Mouse (Mus musculus): ENCODE data around the gene Mmp9.

Gene Mmp9

DNA sequence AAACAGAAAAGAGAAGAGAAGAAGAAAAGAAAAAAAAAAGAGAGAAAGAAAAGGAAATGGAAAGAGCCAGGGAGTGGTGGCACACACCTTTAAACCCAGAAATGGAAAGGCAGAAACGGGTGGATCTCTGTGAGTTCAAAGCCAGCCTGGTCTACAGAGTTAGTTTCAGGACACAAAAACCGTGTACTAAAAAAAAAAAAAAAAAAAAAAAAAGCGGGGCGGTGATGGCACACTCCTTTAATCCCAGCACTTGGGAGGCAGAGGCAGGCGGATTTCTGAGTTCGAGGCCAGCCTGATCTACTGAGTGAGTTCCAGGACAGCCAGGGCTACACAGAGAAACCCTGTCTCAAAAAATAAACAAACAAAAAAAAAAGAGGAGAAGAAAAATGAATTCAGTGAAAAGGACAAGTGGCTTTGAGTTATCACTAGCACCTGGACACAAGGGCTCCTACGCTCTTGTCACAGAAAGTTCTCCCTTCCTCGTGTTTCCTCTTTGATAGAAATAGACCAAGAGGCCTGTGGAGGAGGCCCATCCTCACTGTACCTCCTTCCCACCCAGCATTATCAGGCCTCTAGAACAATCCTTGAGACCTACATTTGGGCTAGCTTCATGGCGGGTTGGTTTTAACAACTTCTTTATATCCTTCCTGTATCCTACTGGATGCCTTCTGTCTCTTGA, 27.7 kb upstream of the Mmp9 start:
- no peak for DNase-seq (ENCODE audit: low spot score)

GRCm38 (mm10) chr2:164913428-164913786, 27.2 kb upstream of the Mmp9 start:
- no peak for DNase-seq (ENCODE audit: low spot score)

GRCm38 (mm10) chr2:164916820-164917219, 23.8 kb upstream of the Mmp9 start:
- no peak for DNase-seq (ENCODE audit: low spot score)

DNA sequence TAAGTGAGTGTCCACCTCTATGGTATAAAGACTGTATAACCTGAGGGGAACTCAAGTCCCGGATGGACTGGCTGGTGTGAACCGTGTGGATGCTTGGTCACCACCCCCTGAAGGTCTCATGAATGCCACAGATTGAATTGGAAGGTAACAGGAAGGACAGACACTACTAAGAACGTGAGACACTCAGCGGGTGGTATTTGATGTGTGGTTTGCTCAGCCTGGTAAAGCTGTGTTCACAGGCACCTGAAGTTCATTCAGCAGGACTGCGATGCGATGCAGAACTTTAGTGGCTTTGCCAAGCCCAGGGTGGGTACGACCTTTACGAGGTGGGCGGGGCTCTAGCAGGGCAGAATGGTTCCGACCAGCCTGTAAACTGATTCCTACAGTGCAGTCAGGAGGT, 23.2 kb upstream of the Mmp9 start:
- DNase-seq (ENCODE audit: low spot score): no peak

DNA sequence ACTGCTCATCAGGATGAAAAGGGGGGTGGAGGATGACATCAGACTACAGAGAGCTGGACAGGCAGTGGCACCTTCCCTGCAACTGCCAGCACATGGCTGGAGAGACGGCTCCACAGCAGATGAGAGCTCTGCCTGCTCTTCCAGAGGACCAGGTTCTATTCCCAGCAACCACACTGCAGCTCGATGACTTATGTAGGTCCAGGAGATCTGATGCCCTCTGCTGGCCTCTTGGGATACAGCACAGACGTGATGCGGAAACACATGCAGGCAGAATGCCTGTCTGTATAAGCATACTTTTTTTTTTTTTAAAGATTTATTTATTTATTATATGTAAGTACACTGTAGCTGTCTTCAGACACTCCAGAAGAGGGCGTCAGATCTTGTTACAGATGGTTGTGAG, 22.3 kb upstream of the Mmp9 start:
- peak; percentile 60 for DNase-seq (ENCODE audit: low spot score)

GRCm38 (mm10) chr2:164921984-164922383, 18.6 kb upstream of the Mmp9 start:
- DNase-seq (ENCODE audit: low spot score): no peak

GRCm38 (mm10) chr2:164923291-164923690, 17.3 kb upstream of the Mmp9 start:
- DNase-seq (ENCODE audit: low spot score): no peak

GRCm38 (mm10) chr2:164924100-164924857, 16.3 kb upstream of the Mmp9 start:
- peak; percentile 85 for DNase-seq (ENCODE audit: low spot score)

GRCm38 (mm10) chr2:164930706-164931581, 9.6 kb upstream of the Mmp9 start:
- DNase-seq (ENCODE audit: low spot score): no peak

GRCm38 (mm10) chr2:164933534-164933933, 7.0 kb upstream of the Mmp9 start:
- DNase-seq (ENCODE audit: low spot score): no peak

GRCm38 (mm10) chr2:164935991-164936390, 4.6 kb upstream of the Mmp9 start:
- DNase-seq (ENCODE audit: low spot score): no peak

DNA sequence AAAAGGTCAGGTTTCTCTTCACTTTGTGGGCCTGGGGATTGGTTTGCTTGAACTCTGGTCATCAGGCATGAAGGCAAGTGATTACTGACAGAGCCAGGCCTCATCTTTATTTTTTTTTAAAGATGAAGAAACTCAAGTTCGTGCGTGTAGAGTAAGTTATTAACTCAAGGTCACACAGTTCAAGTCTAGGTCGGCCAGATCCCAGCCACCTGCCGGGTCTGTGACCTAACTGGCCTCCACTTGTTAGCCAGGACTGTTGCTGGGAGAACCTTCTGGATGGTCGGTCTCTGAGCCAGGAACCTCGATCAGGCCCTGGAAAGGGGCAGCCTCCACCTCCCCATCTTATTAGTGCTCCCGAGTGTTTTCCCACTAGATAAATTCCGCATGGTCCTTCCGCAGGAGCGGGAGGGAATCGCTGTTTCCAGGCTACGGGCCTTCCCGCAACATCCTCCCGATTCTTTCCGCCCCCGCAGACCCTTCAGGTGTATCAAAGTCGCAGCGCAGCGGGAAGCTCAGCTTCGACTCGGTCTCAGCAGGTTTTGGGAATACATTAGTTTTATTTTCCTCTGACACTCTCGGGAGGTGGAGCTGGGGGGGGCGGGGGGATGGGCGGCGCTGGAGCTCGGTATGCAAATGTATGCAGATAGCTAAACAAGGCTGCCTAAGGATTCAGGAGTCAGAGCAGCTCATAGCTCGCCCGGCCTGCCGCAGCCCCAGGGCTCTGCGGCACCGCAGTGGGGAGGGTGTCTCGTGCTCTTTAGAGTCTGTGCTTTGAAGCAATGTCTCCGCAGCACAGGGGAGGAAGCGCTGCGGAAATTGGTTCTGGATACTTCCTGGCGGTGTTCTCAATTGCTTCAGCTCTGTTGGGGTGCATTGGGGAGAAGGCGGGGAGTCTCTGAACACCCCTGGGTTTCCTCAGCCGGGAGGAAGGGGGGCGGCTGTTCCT, 2.2 kb upstream of the Mmp9 start:
- DNase-seq (ENCODE audit: low spot score): peak; percentile 64

DNA sequence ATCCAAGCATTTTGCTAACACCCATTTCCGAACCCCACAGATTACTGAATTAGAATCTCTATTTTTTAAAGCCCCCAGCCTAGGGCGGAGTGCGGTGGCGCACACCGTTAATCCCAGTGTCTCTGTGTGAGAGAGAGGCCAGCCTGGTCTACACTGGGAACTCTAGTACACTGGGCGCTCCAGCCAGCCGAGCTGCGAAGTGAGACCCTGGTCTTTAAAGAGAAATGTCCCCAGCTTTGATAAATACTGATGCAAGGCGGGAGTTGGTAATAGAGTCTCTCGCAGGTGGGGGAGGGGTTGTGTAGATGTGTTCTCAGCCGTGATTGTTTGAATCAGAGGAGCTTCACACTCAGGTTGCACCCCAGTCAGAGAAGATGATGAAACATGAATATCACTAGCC, 1.5 kb upstream of the Mmp9 start:
- DNase-seq (ENCODE audit: low spot score): no peak

DNA sequence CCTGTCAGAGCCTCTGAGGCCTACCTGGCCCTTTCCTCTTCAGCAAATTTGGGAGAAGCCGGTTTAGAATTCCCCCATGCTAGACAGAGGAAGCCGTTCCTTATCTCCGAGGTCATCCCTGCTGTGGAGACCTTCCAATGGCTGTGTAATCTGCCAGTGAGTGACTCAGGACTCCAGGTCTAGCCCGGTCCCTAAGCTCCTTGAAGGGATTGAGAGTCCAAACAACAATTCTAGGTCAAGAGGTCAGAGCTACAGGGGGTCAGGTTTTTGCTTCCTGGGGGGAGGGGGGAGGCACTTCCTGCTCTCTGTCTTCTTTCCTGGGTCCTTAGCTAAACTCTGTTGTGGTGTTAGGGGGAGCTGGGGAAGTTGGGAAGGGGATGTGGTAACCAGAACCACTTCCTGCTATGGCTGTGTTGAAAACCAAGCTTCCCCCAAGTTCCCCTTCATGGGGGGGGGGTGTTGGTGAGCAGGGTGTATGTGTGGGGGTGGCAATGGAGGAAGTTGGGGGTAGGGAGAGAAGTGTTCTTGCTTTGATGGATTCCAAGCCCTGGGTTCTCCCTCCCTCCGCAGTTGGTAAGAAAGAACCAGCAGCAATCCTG, 2.2 kb downstream of the Mmp9 start:
- DNase-seq (ENCODE audit: low spot score): no peak

DNA sequence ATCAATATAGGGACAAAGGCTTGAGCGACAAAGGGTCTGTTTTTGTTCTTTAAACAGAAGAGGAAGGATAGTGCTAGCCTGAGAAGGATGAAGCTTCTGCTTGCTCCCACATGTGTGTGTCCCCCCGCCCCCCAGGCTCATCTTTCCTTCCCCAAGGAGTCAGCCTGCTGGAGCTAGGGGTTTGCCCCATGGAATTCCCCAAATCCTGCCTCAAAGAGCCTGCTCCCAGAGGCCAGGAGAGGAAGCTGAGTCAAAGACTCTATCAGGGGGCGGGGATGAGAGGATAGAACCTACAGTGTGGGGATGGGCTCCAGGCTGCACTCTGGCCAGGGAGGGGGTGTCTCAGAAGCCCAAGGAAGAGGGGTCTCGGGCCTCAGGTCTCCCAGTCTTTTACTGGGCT, 6.9 kb downstream of the Mmp9 start:
- DNase-seq (ENCODE audit: low spot score): no peak

DNA sequence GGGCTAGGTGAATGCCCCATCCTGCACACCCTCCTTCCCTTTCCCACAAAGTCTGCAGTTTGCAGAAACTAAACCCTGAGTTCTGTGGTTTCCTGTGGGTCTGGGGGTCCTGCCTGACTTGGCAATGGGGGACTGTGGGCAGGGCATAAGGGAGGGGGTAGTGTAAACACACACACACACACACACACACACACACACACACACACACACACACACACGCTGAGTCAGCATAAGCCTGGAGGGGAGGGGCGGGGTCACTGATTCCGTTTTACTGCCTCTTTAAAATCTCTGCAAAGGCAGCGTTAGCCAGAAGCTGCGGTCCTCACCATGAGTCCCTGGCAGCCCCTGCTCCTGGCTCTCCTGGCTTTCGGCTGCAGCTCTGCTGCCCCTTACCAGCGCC, 7.3 kb downstream of the Mmp9 start:
- DNase-seq (ENCODE audit: low spot score): no peak

DNA sequence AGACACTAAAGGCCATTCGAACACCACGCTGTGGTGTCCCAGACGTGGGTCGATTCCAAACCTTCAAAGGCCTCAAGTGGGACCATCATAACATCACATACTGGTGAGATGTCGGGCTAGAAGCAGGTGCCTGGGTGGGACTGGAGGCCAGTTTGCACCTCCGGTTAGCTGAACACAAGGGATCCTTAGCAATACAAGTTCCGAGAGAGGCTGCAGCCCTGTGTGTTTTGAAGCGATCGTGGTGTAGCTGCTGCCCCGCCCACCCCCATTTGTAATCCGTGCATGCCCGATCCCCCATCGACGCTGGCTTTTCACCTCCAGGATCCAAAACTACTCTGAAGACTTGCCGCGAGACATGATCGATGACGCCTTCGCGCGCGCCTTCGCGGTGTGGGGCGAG, 8.4 kb downstream of the Mmp9 start:
- DNase-seq (ENCODE audit: low spot score): no peak

GRCm38 (mm10) chr2:164950501-164950900, 9.9 kb downstream of the Mmp9 start:
- peak; percentile 50 for DNase-seq (ENCODE audit: low spot score)

DNA sequence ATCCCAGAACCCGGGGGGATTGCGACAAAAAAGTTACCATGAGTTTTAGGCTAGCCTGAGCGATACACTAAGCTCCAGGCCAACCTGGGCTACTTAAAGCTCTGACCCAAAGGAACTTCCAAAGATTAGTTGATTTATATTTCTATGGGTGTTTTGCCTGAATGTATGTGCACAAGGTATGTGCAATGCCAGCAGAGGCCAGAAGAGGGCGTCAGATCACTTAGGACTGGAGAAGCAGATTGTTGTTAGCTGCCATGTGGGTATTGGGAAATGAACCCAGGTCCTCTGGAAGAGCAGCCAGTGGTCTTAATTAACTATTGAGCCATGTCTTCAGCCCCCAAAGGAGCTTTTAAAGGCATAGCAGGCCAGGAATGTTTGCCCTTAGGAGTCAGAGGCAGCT, 11.2 kb downstream of the Mmp9 start:
- DNase-seq (ENCODE audit: low spot score): no peak

DNA sequence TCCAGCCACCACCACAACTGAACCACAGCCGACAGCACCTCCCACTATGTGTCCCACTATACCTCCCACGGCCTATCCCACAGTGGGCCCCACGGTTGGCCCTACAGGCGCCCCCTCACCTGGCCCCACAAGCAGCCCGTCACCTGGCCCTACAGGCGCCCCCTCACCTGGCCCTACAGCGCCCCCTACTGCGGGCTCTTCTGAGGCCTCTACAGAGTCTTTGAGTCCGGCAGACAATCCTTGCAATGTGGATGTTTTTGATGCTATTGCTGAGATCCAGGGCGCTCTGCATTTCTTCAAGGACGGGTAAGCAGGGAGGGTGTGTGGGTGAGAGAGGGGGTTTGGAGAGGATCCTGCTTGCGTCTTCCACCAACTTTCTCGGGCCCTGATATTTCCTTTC, 11.9 kb downstream of the Mmp9 start:
- DNase-seq (ENCODE audit: low spot score): no peak

DNA sequence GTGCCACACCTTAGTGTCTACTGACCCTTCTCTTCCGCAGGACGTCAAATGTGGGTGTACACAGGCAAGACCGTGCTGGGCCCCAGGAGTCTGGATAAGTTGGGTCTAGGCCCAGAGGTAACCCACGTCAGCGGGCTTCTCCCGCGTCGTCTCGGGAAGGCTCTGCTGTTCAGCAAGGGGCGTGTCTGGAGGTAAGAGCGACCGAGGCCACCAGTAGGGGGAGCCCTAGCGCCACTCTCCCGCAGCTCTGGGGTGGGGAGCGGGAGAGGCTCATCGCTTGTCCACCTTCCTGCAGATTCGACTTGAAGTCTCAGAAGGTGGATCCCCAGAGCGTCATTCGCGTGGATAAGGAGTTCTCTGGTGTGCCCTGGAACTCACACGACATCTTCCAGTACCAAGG, 12.6 kb downstream of the Mmp9 start:
- DNase-seq (ENCODE audit: low spot score): peak; percentile 89

Data from embryo, embryonic 10.5 days (tissue).